21 mouse cellular contexts compared by ENCODE assay signal in genomic region chr11:53278411-53278810, GRCm38 (mm10). TPM values are rescaled to one million over a fixed set of nuclear protein-coding genes. Genes with fewer than 3 reads are reported as not detected.
DNase-seq lines count a peak whose midpoint lies in the region; ATAC-seq and TF ChIP-seq lines count a peak whose summit lies in the region.
"Had no signal": no experiment of that assay in that cellular context is flagged by ENCODE, and none has a peak within 500 bp of the region (broad histone marks: within the 10 kb centered on the region; RNA-seq: fewer than 3 reads in every experiment).

No protein-coding gene starts in this region.

- no peak overlapping the region for H3K4me2 ChIP-seq in limb, embryonic 14.5 days (replicated peaks; ENCODE audit: low read depth, low read length, severe bottlenecking)
- H3K4me2 ChIP-seq: embryonic facial prominence, embryonic 12.5 days; forebrain, embryonic 13.5 days; forebrain, embryonic 15.5 days had no signal

- H3K27me3 ChIP-seq in limb, embryonic 14.5 days (ENCODE audit: control insufficient read depth, insufficient read depth, low read length), result no peaks in the 10 kb centered on the region
- H3K27me3 ChIP-seq in limb, embryonic 10.5 days (ENCODE audit: low read depth, poor library complexity, severe bottlenecking), result no peaks in the 10 kb centered on the region
- H3K27me3 ChIP-seq: embryonic facial prominence, embryonic 12.5 days; forebrain, embryonic 13.5 days; forebrain, embryonic 15.5 days; Patski had no signal

- no peak for DNase-seq in limb, embryonic 14.5 days (ENCODE audit: low spot score)
- no peak for DNase-seq in limb, embryonic 10.5 days (ENCODE audit: low spot score)
- peak; percentile 14 for DNase-seq in lung, postnatal 36 days
- no peak for DNase-seq in lung, postnatal 14 days
- DNase-seq in right cerebral cortex, postnatal 36 days (ENCODE audit: low spot score in 2 of 2), result no peak
- DNase-seq: adrenal gland, adult 8-10 months; adrenal gland, postnatal 14 days; adrenal gland, postnatal 36 days; cerebellum, adult 11-12 months; cerebellum, adult 2 months; cerebellum, adult 9-10 months; cerebellum, postnatal 10 days; cerebellum, postnatal 25 days; forebrain, postnatal 0 days had no signal

- peaks cover 73% of the 10 kb centered on the region for H3K36me3 ChIP-seq in limb, embryonic 14.5 days (ENCODE audit: control insufficient read depth, insufficient read depth, low read length)
- peaks cover 94% of the 10 kb centered on the region for H3K36me3 ChIP-seq in limb, embryonic 10.5 days

- no peak overlapping the region for H3K27ac ChIP-seq in limb, embryonic 14.5 days (replicated peaks; ENCODE audit: low read depth, low read length)
- no peak overlapping the region for H3K27ac ChIP-seq in limb, embryonic 10.5 days
- H3K27ac ChIP-seq: embryonic facial prominence, embryonic 10.5 days; embryonic facial prominence, embryonic 12.5 days; forebrain, embryonic 13.5 days; forebrain, embryonic 15.5 days had no signal

- H3K9ac ChIP-seq in limb, embryonic 14.5 days (ENCODE audit: low read depth, low read length, severe bottlenecking), result no peak overlapping the region
- H3K9ac ChIP-seq: embryonic facial prominence, embryonic 12.5 days; forebrain, embryonic 13.5 days; forebrain, embryonic 15.5 days; forebrain, postnatal 0 days had no signal

- WGBS in limb, embryonic 14.5 days, result 91% methylated on average over 4 of the region's 4 CpGs
- 90% methylated on average over 4 of the region's 4 CpGs for WGBS in limb, embryonic 10.5 days

- ATAC-seq in limb, embryonic 14.5 days (ENCODE audit: low FRiP score, low read depth), result 0 out of 2 replicates have a peak, but pooled peaks have one; percentile 12
- ATAC-seq: activated CD4-positive, CD25-positive, alpha-beta regulatory T cell, adult 4 months; forebrain, embryonic 13.5 days; forebrain, embryonic 15.5 days; forebrain, postnatal 0 days; Patski had no signal

- H3K4me1 ChIP-seq in limb, embryonic 14.5 days (ENCODE audit: control insufficient read depth, insufficient read depth, low read length), result no peaks in the 10 kb centered on the region
- no peaks in the 10 kb centered on the region for H3K4me1 ChIP-seq in limb, embryonic 10.5 days
- H3K4me1 ChIP-seq: embryonic facial prominence, embryonic 10.5 days; embryonic facial prominence, embryonic 12.5 days; forebrain, embryonic 13.5 days; forebrain, embryonic 15.5 days had no signal

- H3K4me3 ChIP-seq in limb, embryonic 14.5 days (replicated peaks; ENCODE audit: low read length), result no peak overlapping the region
- no peak overlapping the region for H3K4me3 ChIP-seq in limb, embryonic 10.5 days
- H3K4me3 ChIP-seq: embryonic facial prominence, embryonic 10.5 days; embryonic facial prominence, embryonic 12.5 days; forebrain, embryonic 13.5 days; forebrain, embryonic 15.5 days had no signal

- TF ChIP-seq POLR2A in limb, embryonic 14.5 days (IDR thresholded peaks at IDR 0.05; ENCODE audit: borderline replicate concordance, extremely low read depth, insufficient read depth, insufficient read length), result no peak

- H3K9me3 ChIP-seq in limb, embryonic 14.5 days (ENCODE audit: control insufficient read depth, low read length), result no peaks in the 10 kb centered on the region
- H3K9me3 ChIP-seq in limb, embryonic 10.5 days (replicated peaks), result no peaks in the 10 kb centered on the region
- H3K9me3 ChIP-seq: embryonic facial prominence, embryonic 10.5 days; embryonic facial prominence, embryonic 12.5 days; forebrain, embryonic 13.5 days; forebrain, embryonic 15.5 days; G1E had no signal

RNA-seq across cellular contexts. Expression of gene Hspa4, which starts 21.8 kb away (rescaled TPM):
- polyA plus RNA-seq in limb, embryonic 14.5 days (2012; rRNA removed), result 47.8 and 62.6 TPM in 2 replicates
- 78.5 and 79.9 TPM in 2 replicates for polyA plus RNA-seq in limb, embryonic 14.5 days (2014; fragmentation: Nextera tagmentation; extraction: Ambion mirVana)
- 143 and 154 TPM in 2 replicates for polyA plus RNA-seq in limb, embryonic 10.5 days (2016; fragmentation: Nextera tagmentation; extraction: Ambion mirVana)

RNA-seq across cellular contexts. Expression of gene Zcchc10, which starts 46.1 kb away (rescaled TPM):
- 15.0 and 15.4 TPM in 2 replicates for polyA plus RNA-seq in limb, embryonic 14.5 days (2012; rRNA removed)
- polyA plus RNA-seq in limb, embryonic 14.5 days (2014; fragmentation: Nextera tagmentation; extraction: Ambion mirVana), result 19.4 and 20.4 TPM in 2 replicates
- polyA plus RNA-seq in limb, embryonic 10.5 days (2016; fragmentation: Nextera tagmentation; extraction: Ambion mirVana), result 23.0 and 30.4 TPM in 2 replicates
